Mouse (Mus musculus): ENCODE measurements around the gene Fam178b.

DNA sequence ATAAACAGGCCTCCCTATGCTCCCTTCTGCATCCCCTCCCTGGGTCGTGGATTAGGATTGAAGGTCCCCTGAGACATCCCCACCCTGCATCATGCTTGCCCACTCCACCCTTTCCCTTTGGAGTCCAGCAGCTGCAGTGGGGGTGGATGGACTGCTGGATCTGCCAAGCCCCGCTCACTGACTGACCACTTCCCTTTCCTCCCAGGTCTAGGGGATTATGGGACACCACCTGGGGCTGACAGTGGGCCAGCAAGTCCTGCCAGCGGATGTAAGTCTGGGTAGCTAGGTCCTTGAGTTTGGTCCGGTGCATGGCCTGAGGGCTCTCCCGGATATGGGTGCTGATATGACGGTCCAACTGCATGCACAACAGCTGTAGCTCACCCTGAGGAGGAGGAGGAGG lies 118.9 kb downstream of the Fam178b start:
- no peak for TF ChIP-seq CTCF (IDR thresholded peaks at IDR 0.05; ENCODE audit: borderline replicate concordance, extremely low read depth, insufficient read depth, insufficient read length)
- no peak for TF ChIP-seq POLR2A (IDR thresholded peaks at IDR 0.05; ENCODE audit: borderline replicate concordance, extremely low read depth, insufficient read depth, insufficient read length, poor library complexity, severe bottlenecking)

Measured in brain, embryonic 14.5 days (tissue).